Mouse (Mus musculus): ENCODE measurements around the gene Aldh3b2.

The Aldh3b2 gene

GRCm38 (mm10) chr19:3986334-3986733 lies 14.2 kb downstream of the Aldh3b2 start, which contains the start of gene Acy3:
Gene Acy3, plus strand, starts transcription at chr19:3986570.
- DNase-seq (ENCODE audit: low read depth, low spot score): no peak

GRCm38 (mm10) chr19:3988066-3988465 lies 15.9 kb downstream of the Aldh3b2 start:
- DNase-seq (ENCODE audit: low read depth, low spot score): no peak

- DNase-seq (ENCODE audit: low read depth, low spot score): no peak
Observed at GRCm38 (mm10) chr19:3988750-3989149, 16.6 kb downstream of the Aldh3b2 start.

GRCm38 (mm10) chr19:3990804-3991203 lies 18.7 kb downstream of the Aldh3b2 start:
- DNase-seq (ENCODE audit: low read depth, low spot score): no peak

GRCm38 (mm10) chr19:3991562-3991961 lies 19.4 kb downstream of the Aldh3b2 start:
- DNase-seq (ENCODE audit: low read depth, low spot score): no peak

- no peak for DNase-seq (ENCODE audit: low read depth, low spot score)
Observed at GRCm38 (mm10) chr19:3991966-3992365, 19.8 kb downstream of the Aldh3b2 start.

GRCm38 (mm10) chr19:3992416-3992815 lies 20.3 kb downstream of the Aldh3b2 start, which contains the start of gene Tbx10:
Gene Tbx10, plus strand, starts transcription at chr19:3992752.
- DNase-seq (ENCODE audit: low read depth, low spot score): no peak

GRCm38 (mm10) chr19:3994932-3995331 lies 22.8 kb downstream of the Aldh3b2 start:
- DNase-seq (ENCODE audit: low read depth, low spot score): no peak

- no peak for DNase-seq (ENCODE audit: low read depth, low spot score)
Observed at GRCm38 (mm10) chr19:3995505-3995904, 23.4 kb downstream of the Aldh3b2 start.

- DNase-seq (ENCODE audit: low read depth, low spot score): no peak
Observed at GRCm38 (mm10) chr19:3996106-3996505, 24.0 kb downstream of the Aldh3b2 start.

- no peak for DNase-seq (ENCODE audit: low read depth, low spot score)
Observed at GRCm38 (mm10) chr19:3996747-3997146, 24.6 kb downstream of the Aldh3b2 start.

- DNase-seq (ENCODE audit: low read depth, low spot score): no peak
Observed at GRCm38 (mm10) chr19:3997231-3997630, 25.1 kb downstream of the Aldh3b2 start.

GRCm38 (mm10) chr19:3998335-3998734 lies 26.2 kb downstream of the Aldh3b2 start:
- no peak for DNase-seq (ENCODE audit: low read depth, low spot score)

- DNase-seq (ENCODE audit: low read depth, low spot score): no peak
Observed at GRCm38 (mm10) chr19:3999121-3999730, 27.1 kb downstream of the Aldh3b2 start.

GRCm38 (mm10) chr19:4000119-4000900 lies 28.2 kb downstream of the Aldh3b2 start, which contains the start of the genes Nudt8 and Gm49405:
Gene Nudt8, plus strand, starts transcription at chr19:4000580.
Gene Gm49405, plus strand, starts transcription at chr19:4000626.
- peak; percentile 96 for DNase-seq (ENCODE audit: low read depth, low spot score)

- DNase-seq (ENCODE audit: low read depth, low spot score): no peak
Observed at GRCm38 (mm10) chr19:4000949-4001525, 28.9 kb downstream of the Aldh3b2 start.

- DNase-seq (ENCODE audit: low read depth, low spot score): no peak
Observed at GRCm38 (mm10) chr19:4001752-4002151, 29.6 kb downstream of the Aldh3b2 start.

GRCm38 (mm10) chr19:4003112-4003511 lies 31.0 kb downstream of the Aldh3b2 start, which contains the start of gene Doc2g:
Gene Doc2g, plus strand, starts transcription at chr19:4003313.
- DNase-seq (ENCODE audit: low read depth, low spot score): no peak

- no peak for DNase-seq (ENCODE audit: low read depth, low spot score)
Observed at GRCm38 (mm10) chr19:4003641-4004040, 31.5 kb downstream of the Aldh3b2 start.

GRCm38 (mm10) chr19:4004331-4004730 lies 32.2 kb downstream of the Aldh3b2 start:
- DNase-seq (ENCODE audit: low read depth, low spot score): no peak

- no peak for DNase-seq (ENCODE audit: low read depth, low spot score)
Observed at GRCm38 (mm10) chr19:4005091-4005490, 33.0 kb downstream of the Aldh3b2 start.

- no peak for DNase-seq (ENCODE audit: low read depth, low spot score)
Observed at GRCm38 (mm10) chr19:4005971-4006370, 33.8 kb downstream of the Aldh3b2 start.
